25 mouse cellular contexts compared by ENCODE assay signal in the genomic region with DNA sequence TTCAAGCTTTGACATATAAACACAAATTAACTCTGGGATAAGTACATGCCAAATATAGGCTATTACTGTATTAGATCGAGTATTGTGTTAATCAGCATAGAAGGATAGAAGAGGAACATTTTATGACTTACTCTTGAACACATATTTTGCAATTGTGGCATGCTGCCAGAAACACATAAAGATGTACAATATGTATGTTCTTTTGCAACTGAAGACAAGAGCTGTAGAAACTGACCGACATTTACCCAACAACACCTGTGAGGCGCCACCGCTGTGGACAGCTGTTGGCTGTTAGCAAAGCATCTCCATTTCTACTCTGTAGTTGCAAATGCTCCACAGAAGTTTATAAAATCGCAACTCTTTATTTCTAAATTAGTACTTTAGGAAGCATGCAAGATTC.
"Had no signal": no experiment of that assay in that cellular context is flagged by ENCODE, and none has a peak within 500 bp of the region (broad histone marks: within the 10 kb centered on the region; RNA-seq: fewer than 3 reads in every experiment).

No protein-coding gene starts in this region.

- ATAC-seq: hindbrain, embryonic 16.5 days; inflammation-experienced regulatory T-cells, adult 6 months; intestine, embryonic 15.5 days; intestine, postnatal 0 days; liver, embryonic 12.5 days had no signal

- H3K27ac ChIP-seq: gastrocnemius, adult 2 months; heart, adult 2 months; hindbrain, embryonic 10.5 days; hindbrain, embryonic 12.5 days; hindbrain, embryonic 14.5 days; intestine, embryonic 15.5 days; layer of hippocampus, adult 2 months; limb, embryonic 13.5 days; limb, embryonic 15.5 days; liver, embryonic 12.5 days; liver, embryonic 14.5 days had no signal

- DNase-seq: gastrocnemius, adult 2 months; gastrocnemius, postnatal 10 days; gastrocnemius, postnatal 25 days; heart, adult 2 months; heart, postnatal 10 days; heart, postnatal 4 days; kidney, adult 18-20 months; kidney, adult 8-10 months; kidney, postnatal 10 days; kidney, postnatal 36 days; layer of hippocampus, postnatal 36 days; left cerebral cortex, postnatal 4 days had no signal

- H3K4me3 ChIP-seq: gastrocnemius, adult 2 months; heart, adult 2 months; heart, embryonic 12.5 days; hindbrain, embryonic 10.5 days; hindbrain, embryonic 12.5 days; intestine, embryonic 15.5 days; layer of hippocampus, adult 2 months; limb, embryonic 13.5 days; limb, embryonic 15.5 days; liver, embryonic 12.5 days had no signal

- H3K9ac ChIP-seq: heart, embryonic 12.5 days; hindbrain, embryonic 12.5 days; hindbrain, embryonic 14.5 days; intestine, embryonic 15.5 days; limb, embryonic 13.5 days; limb, embryonic 15.5 days; liver, embryonic 12.5 days; liver, embryonic 14.5 days had no signal

- H3K27me3 ChIP-seq: heart, embryonic 12.5 days; hindbrain, embryonic 12.5 days; intestine, embryonic 15.5 days; limb, embryonic 13.5 days; limb, embryonic 15.5 days; liver, embryonic 12.5 days had no signal

- H3K4me1 ChIP-seq: heart, embryonic 12.5 days; hindbrain, embryonic 10.5 days; hindbrain, embryonic 12.5 days; intestine, embryonic 15.5 days; limb, embryonic 13.5 days; limb, embryonic 15.5 days; liver, embryonic 12.5 days had no signal

- H3K9me3 ChIP-seq: heart, embryonic 12.5 days; hindbrain, embryonic 10.5 days; hindbrain, embryonic 12.5 days; intestine, embryonic 15.5 days; limb, embryonic 13.5 days; limb, embryonic 15.5 days; liver, embryonic 12.5 days had no signal

- H3K4me2 ChIP-seq: heart, embryonic 12.5 days; hindbrain, embryonic 12.5 days; hindbrain, embryonic 14.5 days; intestine, embryonic 15.5 days; limb, embryonic 13.5 days; limb, embryonic 15.5 days; liver, embryonic 12.5 days had no signal
